Mouse (Mus musculus) heart, adult 2 months (tissue): ENCODE measurements around the gene Sacm1l.

ENCODE experiments used
- CTCF ChIP-seq: fragments of 200-600 bp; IDR thresholded peaks from 2 replicates; pipeline ENCODE4 v1.8.1; 2022; ENCODE audit warnings: antibody characterized with exemption, mild to moderate bottlenecking, moderate library complexity
- EP300 ChIP-seq: fragments of 200-500 bp; IDR thresholded peaks from 2 replicates; pipeline ENCODE4 v1.6.1; 2011; ENCODE audit warnings: low read depth, low read length, control low read depth; ENCODE audit not compliant: insufficient read depth

- TF ChIP-seq CTCF (no peak), EP300 (no peak)
Measured at GRCm38 (mm10) chr9:123530566-123531130, 1.1 kb downstream of the Sacm1l start.
